Mouse (Mus musculus) intestine, embryonic 16.5 days (tissue): ENCODE results near the gene Shb. TPM values are rescaled to one million over a fixed set of nuclear protein-coding genes. Genes with fewer than 3 reads are reported as not detected.
A peak's percentile ranks its signal among the peaks of the same experiment; 100 is the strongest.

Experiments used
- ATAC-seq: fragments of 200-750 bp; cut with Nextera tagmentation; 2 replicates; pipeline ENCODE4 v1.8.0; 2017; ENCODE audit warnings: moderate TSS enrichment, moderate library complexity
- H3K27ac ChIP-seq: fragments of 300-500 bp; sonication (generic); 2 replicates; pipeline ENCODE4 v1.5.1; 2014; ENCODE audit warnings: mild to moderate bottlenecking, low read length
- H3K27me3 ChIP-seq: fragments of 300-500 bp; sonication (generic); replicated peaks from 2 replicates; pipeline ENCODE4 v1.6.1; 2014; ENCODE audit warnings: low read length, control low read depth, mixed read lengths; ENCODE audit not compliant: control insufficient read depth, insufficient read depth
- H3K36me3 ChIP-seq: fragments of 300-500 bp; sonication (generic); 2 replicates; pipeline ENCODE4 v1.6.1; 2014; ENCODE audit warnings: low read length, control low read depth; ENCODE audit not compliant: control insufficient read depth, insufficient read depth
- H3K4me1 ChIP-seq: fragments of 300-500 bp; sonication (generic); 2 replicates; pipeline ENCODE4 v1.6.1; 2014; ENCODE audit warnings: low read length, control low read depth, mixed read lengths; ENCODE audit not compliant: control insufficient read depth, insufficient read depth
- H3K4me2 ChIP-seq: fragments of 300-500 bp; sonication (generic); 2 replicates; pipeline ENCODE4 v1.6.1; 2014; ENCODE audit warnings: low read depth, low read length, control low read depth
- H3K4me3 ChIP-seq: fragments of 300-500 bp; sonication (generic); 2 replicates; pipeline ENCODE4 v1.5.1; 2014; ENCODE audit warnings: mild to moderate bottlenecking, low read length
- H3K9ac ChIP-seq: fragments of 300-500 bp; sonication (generic); 2 replicates; pipeline ENCODE4 v1.6.1; 2014; ENCODE audit warnings: low read depth, low read length
- H3K9me3 ChIP-seq: fragments of 300-500 bp; sonication (generic); 2 replicates; pipeline ENCODE4 v1.6.1; 2016; ENCODE audit warnings: low read length, control low read depth; ENCODE audit not compliant: control insufficient read depth
- WGBS: fragments of 180-500 bp; shearing (Covaris S2); extraction: QIAGEN DNeasy Blood & Tissue Kit; methylation state at CpG from one replicate; pipeline ENCODE4 v1.1.7; 2014; 5-methylcytosine and 5-hydroxymethylcytosine counted together
- polyA plus RNA-seq: library from polyadenylated mRNA; unstranded; fragments of >200 nt; fragmentation: Nextera tagmentation; extraction: Ambion mirVana; gene quantifications from 2 replicates; pipeline ENCODE4 v1.2.1, GENCODE M21; 2015

The Shb gene
- polyA plus RNA-seq, 1 experiment from 2014 or later = 1.5 TPM

DNA sequence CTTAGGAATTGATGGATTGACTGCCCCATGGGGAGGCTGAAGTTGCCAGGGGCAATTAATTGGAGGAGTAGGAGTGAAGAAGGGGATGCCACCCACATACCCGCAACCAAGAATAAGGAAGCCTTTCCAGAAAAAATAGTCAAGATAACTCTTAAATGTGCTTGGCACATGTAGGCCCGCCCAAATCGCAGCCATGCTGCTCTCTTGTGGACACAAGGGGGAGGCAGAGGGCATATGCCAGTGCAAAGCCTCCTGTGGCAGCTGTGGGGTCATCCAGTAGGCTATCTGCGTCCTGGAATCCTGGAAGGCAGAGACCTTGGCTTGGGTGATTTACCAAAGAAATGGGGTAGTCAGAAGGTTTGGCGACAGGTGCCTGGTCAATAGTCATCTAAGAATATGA lies 17.2 kb upstream of the Shb start:
- Histone ChIP-seq H3K4me1 (no peaks in the 10 kb centered on the region), H3K36me3 (no peaks in the 10 kb centered on the region), H3K27ac (no peak overlapping the region), H3K9me3 (no peaks in the 10 kb centered on the region), H3K4me3 (no peak overlapping the region), H3K9ac (no peak overlapping the region), H3K4me2 (no peak overlapping the region), H3K27me3 (no peaks in the 10 kb centered on the region)
- no peak for ATAC-seq
- 71% methylated on average over 5 of the region's 5 CpGs for WGBS

GRCm38 (mm10) chr4:45545851-45546250 lies 13.6 kb upstream of the Shb start:
- no peak for ATAC-seq
- no peaks in the 10 kb centered on the region for H3K4me1 ChIP-seq
- H3K4me2 ChIP-seq = no peak overlapping the region
- no peak overlapping the region for H3K4me3 ChIP-seq
- H3K27ac ChIP-seq = no peak overlapping the region
- no peaks in the 10 kb centered on the region for H3K9me3 ChIP-seq
- no peaks in the 10 kb centered on the region for H3K36me3 ChIP-seq
- no peaks in the 10 kb centered on the region for H3K27me3 ChIP-seq
- WGBS = 55% methylated on average over 8 of the region's 8 CpGs
- no peak overlapping the region for H3K9ac ChIP-seq

GRCm38 (mm10) chr4:45543481-45544051 lies 11.3 kb upstream of the Shb start:
- H3K36me3 ChIP-seq = no peaks in the 10 kb centered on the region
- WGBS = 84% methylated on average over 3 of the region's 3 CpGs
- no peak for ATAC-seq

DNA sequence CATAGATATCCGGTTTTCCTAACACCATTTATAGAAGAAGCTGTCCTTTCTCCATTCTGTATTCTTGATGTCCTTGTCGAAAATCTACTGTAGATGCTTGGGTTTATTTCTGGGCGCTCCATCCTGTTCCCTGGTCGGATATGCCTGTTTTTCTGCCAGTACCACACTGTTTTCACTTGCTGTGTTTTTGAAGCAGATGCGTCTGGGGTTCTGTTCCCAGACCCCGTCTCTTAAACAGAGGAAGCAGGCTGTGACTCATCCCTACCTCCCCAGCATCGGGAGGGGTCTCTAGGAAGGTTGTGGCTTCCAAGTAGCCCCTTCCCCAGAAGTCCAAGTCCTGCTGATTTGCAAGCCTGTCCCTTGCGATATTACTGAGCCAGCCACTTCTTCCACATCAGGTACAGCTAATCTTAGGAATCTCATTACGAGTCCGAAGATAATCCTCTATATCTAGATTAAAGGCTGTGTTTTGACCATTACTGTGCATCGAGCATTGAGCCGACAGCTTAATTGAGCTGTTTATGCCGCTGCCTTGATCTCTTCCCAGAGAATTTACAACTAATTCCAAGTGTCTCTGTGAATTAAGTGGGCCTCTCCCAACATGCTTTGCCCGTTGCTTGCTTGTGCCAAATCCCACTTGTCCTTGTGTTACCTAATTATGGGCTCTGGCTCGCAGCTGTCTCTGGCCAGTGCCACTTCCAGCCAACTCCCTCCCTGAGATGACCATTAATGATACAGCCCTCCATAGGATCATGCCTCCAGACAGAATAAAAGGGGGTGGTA lies 8.1 kb upstream of the Shb start:
- WGBS = 67% methylated on average over 15 of the region's 15 CpGs

More at GRCm38 (mm10) chr4:45543481-45544051, 11.3 kb upstream of the Shb start:
- no peaks in the 10 kb centered on the region for H3K9me3 ChIP-seq
- no peak overlapping the region for H3K9ac ChIP-seq
- no peak overlapping the region for H3K4me2 ChIP-seq
- H3K4me1 ChIP-seq = no peaks in the 10 kb centered on the region
- no peak overlapping the region for H3K4me3 ChIP-seq
- no peak overlapping the region for H3K27ac ChIP-seq
- H3K27me3 ChIP-seq = no peaks in the 10 kb centered on the region

GRCm38 (mm10) chr4:45539187-45539586 lies 6.9 kb upstream of the Shb start:
- Histone ChIP-seq H3K27ac (no peak overlapping the region), H3K27me3 (no peaks in the 10 kb centered on the region), H3K36me3 (no peaks in the 10 kb centered on the region), H3K9ac (no peak overlapping the region), H3K9me3 (no peaks in the 10 kb centered on the region), H3K4me2 (no peak overlapping the region), H3K4me1 (no peaks in the 10 kb centered on the region), H3K4me3 (no peak overlapping the region)
- ATAC-seq = no peak

More for the DNA sequence above, 8.1 kb upstream of the Shb start:
- H3K36me3 ChIP-seq = no peaks in the 10 kb centered on the region
- no peak for ATAC-seq
- H3K4me2 ChIP-seq = no peak overlapping the region
- no peaks in the 10 kb centered on the region for H3K9me3 ChIP-seq
- H3K27me3 ChIP-seq = no peaks in the 10 kb centered on the region
- H3K4me3 ChIP-seq = no peak overlapping the region
- no peak overlapping the region for H3K27ac ChIP-seq
- no peaks in the 10 kb centered on the region for H3K4me1 ChIP-seq
- no peak overlapping the region for H3K9ac ChIP-seq

DNA sequence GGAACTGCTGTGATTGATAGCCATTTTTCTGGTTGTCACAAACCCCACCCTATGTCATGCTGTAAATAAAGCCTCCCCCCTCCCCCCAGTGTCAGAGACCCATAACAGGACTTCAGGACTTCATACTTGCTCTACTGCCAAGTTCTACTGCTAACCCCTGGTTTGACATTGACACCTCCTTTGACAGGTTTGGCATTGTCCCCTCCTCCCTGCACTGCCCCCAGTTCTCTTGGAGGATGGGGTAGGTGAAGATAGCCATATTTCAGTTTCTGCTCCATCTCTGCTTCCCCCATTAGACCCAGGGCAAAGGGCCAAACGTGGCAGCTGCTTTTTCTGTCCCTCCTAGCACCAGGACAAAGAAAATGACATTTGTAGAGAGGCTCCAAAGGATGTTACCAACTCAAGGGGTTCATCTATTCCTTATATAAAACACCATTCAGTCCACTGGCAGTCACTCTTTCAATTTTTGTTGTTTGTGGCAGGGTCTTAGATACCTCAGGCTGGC lies 1.2 kb upstream of the Shb start:
- Histone ChIP-seq H3K27me3 (no peaks in the 10 kb centered on the region), H3K9me3 (no peaks in the 10 kb centered on the region), H3K9ac (no peak overlapping the region), H3K4me2 (no peak overlapping the region), H3K4me1 (peaks cover 19% of the 10 kb centered on the region), H3K27ac (no peak overlapping the region), H3K4me3 (no peak overlapping the region), H3K36me3 (no peaks in the 10 kb centered on the region)
- WGBS = 52% methylated on average over 1 of the region's 1 CpGs
- no peak for ATAC-seq

GRCm38 (mm10) chr4:45530662-45531542 lies 1.4 kb downstream of the Shb start:
- WGBS = under 1% methylated on average over 67 of the region's 68 CpGs
- no peaks in the 10 kb centered on the region for H3K27me3 ChIP-seq

DNA sequence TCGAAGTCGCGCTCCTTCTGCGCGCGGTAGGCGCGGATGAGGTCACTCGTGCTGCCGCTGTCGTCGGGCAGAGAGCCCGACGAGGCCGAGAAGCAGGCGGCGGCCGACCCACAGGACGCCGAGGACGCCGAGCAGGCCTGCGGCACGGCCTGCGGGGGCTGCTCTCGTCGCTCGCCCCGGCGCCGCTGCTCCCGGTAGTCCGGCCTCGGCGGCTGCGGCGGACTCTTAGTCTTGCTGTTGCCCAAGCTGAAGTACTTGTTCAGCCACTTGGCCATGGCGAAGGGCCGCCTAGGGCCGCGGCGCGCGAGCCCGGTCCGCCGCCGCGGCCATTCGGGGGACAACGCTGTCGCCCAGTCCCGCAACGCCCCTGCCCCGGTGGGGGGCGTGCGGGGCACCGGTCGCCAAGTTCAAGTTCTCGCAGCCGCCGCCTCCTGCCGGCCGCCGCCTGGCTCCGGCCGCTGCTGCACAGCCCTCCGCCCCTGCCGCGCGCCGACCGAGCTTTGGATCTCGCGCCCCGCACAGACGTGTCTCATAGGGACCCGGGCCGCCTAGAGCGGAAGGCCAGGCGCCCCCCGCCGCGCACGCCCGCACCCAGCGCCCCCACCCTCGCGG lies 2.2 kb downstream of the Shb start:
- Histone ChIP-seq H3K27ac (peak overlapping the region; percentile 88), H3K4me1 (peaks cover 34% of the 10 kb centered on the region), H3K4me2 (peak overlapping the region; percentile 93), H3K4me3 (peak overlapping the region; percentile 82), H3K36me3 (no peaks in the 10 kb centered on the region), H3K9ac (peak overlapping the region; percentile 94), H3K9me3 (no peaks in the 10 kb centered on the region), H3K27me3 (no peaks in the 10 kb centered on the region)
- under 1% methylated on average over 77 of the region's 89 CpGs for WGBS
- ATAC-seq = peak; percentile 36

More at GRCm38 (mm10) chr4:45530662-45531542, 1.4 kb downstream of the Shb start:
- H3K27ac ChIP-seq = peak overlapping the region; percentile 99
- H3K4me2 ChIP-seq = peak overlapping the region; percentile 95
- peaks cover 34% of the 10 kb centered on the region for H3K4me1 ChIP-seq
- no peaks in the 10 kb centered on the region for H3K36me3 ChIP-seq
- peak; percentile 90 for ATAC-seq
- peak overlapping the region; percentile 94 for H3K9ac ChIP-seq
- no peaks in the 10 kb centered on the region for H3K9me3 ChIP-seq
- peak overlapping the region; percentile 82 for H3K4me3 ChIP-seq
